Mouse (Mus musculus): ENCODE results near the gene Scn11a. TPM values are rescaled to one million over a fixed set of nuclear protein-coding genes. Genes with fewer than 3 reads are reported as not detected.

Scn11a gene
- polyA plus RNA-seq, 1 experiment from 2014 or later: not detected

- no peak overlapping the region for H3K27ac ChIP-seq
- H3K27me3 ChIP-seq (replicated peaks): no peaks in the 10 kb centered on the region
- H3K4me3 ChIP-seq (replicated peaks): no peak overlapping the region
- H3K9me3 ChIP-seq: no peaks in the 10 kb centered on the region
- H3K4me2 ChIP-seq (replicated peaks): no peak overlapping the region
- WGBS: 55% methylated on average over 6 of the region's 6 CpGs
- no peaks in the 10 kb centered on the region for H3K4me1 ChIP-seq (replicated peaks)
- no peaks in the 10 kb centered on the region for H3K36me3 ChIP-seq
- ATAC-seq: no peak
- no peak overlapping the region for H3K9ac ChIP-seq
Observed at GRCm38 (mm10) chr9:119725293-119725862, 99.9 kb downstream of the Scn11a start.

- H3K4me1 ChIP-seq (replicated peaks): no peaks in the 10 kb centered on the region
- H3K9me3 ChIP-seq: no peaks in the 10 kb centered on the region
Observed at GRCm38 (mm10) chr9:119719222-119719621, 106.0 kb downstream of the Scn11a start, which contains the start of gene Scn10a. Scn10a (minus strand) TSS chr9:119719322.

GRCm38 (mm10) chr9:119706700-119707099, 118.6 kb downstream of the Scn11a start:
- ATAC-seq: 0 out of 2 replicates have a peak, but pooled peaks have one; percentile 47
- H3K9me3 ChIP-seq: no peaks in the 10 kb centered on the region
- WGBS: 10% methylated on average over 6 of the region's 6 CpGs
- H3K9ac ChIP-seq: no peak overlapping the region
- no peak overlapping the region for H3K27ac ChIP-seq
- no peaks in the 10 kb centered on the region for H3K27me3 ChIP-seq (replicated peaks)
- H3K4me2 ChIP-seq (replicated peaks): no peak overlapping the region
- H3K4me1 ChIP-seq (replicated peaks): no peaks in the 10 kb centered on the region
- no peaks in the 10 kb centered on the region for H3K36me3 ChIP-seq
- no peak overlapping the region for H3K4me3 ChIP-seq (replicated peaks)

More at GRCm38 (mm10) chr9:119719222-119719621, 106.0 kb downstream of the Scn11a start, which contains the start of gene Scn10a:
- Histone ChIP-seq H3K27me3 (replicated peaks) (no peaks in the 10 kb centered on the region), H3K36me3 (no peaks in the 10 kb centered on the region), H3K4me3 (replicated peaks) (no peak within 1 kb of the TSS), H3K27ac (no peak within 1 kb of the TSS), H3K9ac (no peak within 1 kb of the TSS), H3K4me2 (replicated peaks) (no peak within 1 kb of the TSS)
- WGBS: 81% methylated on average over 11 of the region's 11 CpGs
- no peak for ATAC-seq

Other genes starting within 250 kb of the Scn11a start
- 0.45 TPM in 2 replicates for gene Scn5a, start 246.4 kb downstream of the Scn11a start, polyA plus RNA-seq (2015; fragmentation: Nextera tagmentation; extraction: Ambion mirVana)
- not detected in 2 replicates for gene Scn10a, start 106.1 kb downstream of the Scn11a start, polyA plus RNA-seq (2015; fragmentation: Nextera tagmentation; extraction: Ambion mirVana)
- gene Wdr48, start 69.4 kb upstream of the Scn11a start, polyA plus RNA-seq (2015; fragmentation: Nextera tagmentation; extraction: Ambion mirVana): 38.2 and 41.6 TPM in 2 replicates
- 29.3 and 29.6 TPM in 2 replicates for gene Gorasp1, start 112.1 kb upstream of the Scn11a start, polyA plus RNA-seq (2015; fragmentation: Nextera tagmentation; extraction: Ambion mirVana)
- gene Ttc21a, start 112.2 kb upstream of the Scn11a start, polyA plus RNA-seq (2015; fragmentation: Nextera tagmentation; extraction: Ambion mirVana): 0.11 TPM in 2 replicates
- gene Csrnp1, start 159.2 kb upstream of the Scn11a start, polyA plus RNA-seq (2015; fragmentation: Nextera tagmentation; extraction: Ambion mirVana): 5.3 and 5.9 TPM in 2 replicates
- gene Xirp1, start 198.1 kb upstream of the Scn11a start, polyA plus RNA-seq (2015; fragmentation: Nextera tagmentation; extraction: Ambion mirVana): 0.06 TPM in 1 of 2 replicates, not detected in the other
- gene Cx3cr1, start 244.4 kb upstream of the Scn11a start, polyA plus RNA-seq (2015; fragmentation: Nextera tagmentation; extraction: Ambion mirVana): 9.6 and 10.9 TPM in 2 replicates

Measured in intestine, embryonic 15.5 days (tissue).